Mouse (Mus musculus) T-cell, adult 66 days (primary cell): ENCODE results near the gene Gtf3c1. TPM values are rescaled to one million over a fixed set of nuclear protein-coding genes. Genes with fewer than 3 reads are reported as not detected.

Source experiments
- total RNA-seq, 2 experiments: library from RNA; stranded (reverse); gene quantifications; 3 replicates in 1 of 2; 4 replicates in 1 of 2; pipeline ENCODE4 v1.2.4; 2023

Gene Gtf3c1
- total RNA-seq = 10 to 100 TPM; 68.0 to 79.4 TPM

GRCm38 (mm10) chr7:125707593-125708022 lies at the start of gene Gtf3c1, which contains the start of gene D430042O09Rik:
Gene Gtf3c1, minus strand, starts transcription at chr7:125707780.
Gene D430042O09Rik, plus strand, starts transcription at chr7:125707888.

GRCm38 (mm10) chr7:125603185-125603631 lies 104.4 kb downstream of the Gtf3c1 start, which contains the start of gene Il21r:
Gene Il21r, plus strand, starts transcription at chr7:125603429.

Other genes starting within 250 kb of the Gtf3c1 start
- gene Nsmce1, start 216.2 kb downstream of the Gtf3c1 start, total RNA-seq = 10 to 100 TPM; 45.1 to 55.9 TPM
- 100 to 1,000 TPM; 264 to 287 TPM for gene Il4ra, start 155.7 kb downstream of the Gtf3c1 start, total RNA-seq
- gene Il21r, start 104.4 kb downstream of the Gtf3c1 start, total RNA-seq = 100 to 1,000 TPM; 165 to 167 TPM
- 10 to 100 TPM; 18.3 to 23.8 TPM for gene D430042O09Rik, start 108 bp upstream of the Gtf3c1 start, total RNA-seq